ENCODE assay signal across 8 mouse cellular contexts in genomic region chr11:11878278-11878980, GRCm38 (mm10). TPM values are rescaled to one million over a fixed set of nuclear protein-coding genes. Genes with fewer than 3 reads are reported as not detected.
DNase-seq lines count a peak whose midpoint lies in the region; ATAC-seq and TF ChIP-seq lines count a peak whose summit lies in the region.

No protein-coding gene starts in this region.

- peak; percentile 81 for ATAC-seq in limb, embryonic 14.5 days (ENCODE audit: low FRiP score, low read depth)

- H3K27me3 ChIP-seq in limb, embryonic 14.5 days (ENCODE audit: control insufficient read depth, insufficient read depth, low read length), result no peaks in the 10 kb centered on the region

- H3K9ac ChIP-seq in limb, embryonic 14.5 days (ENCODE audit: low read depth, low read length, severe bottlenecking), result no peak overlapping the region

- TF ChIP-seq POLR2A in limb, embryonic 14.5 days (IDR thresholded peaks at IDR 0.05; ENCODE audit: borderline replicate concordance, extremely low read depth, insufficient read depth, insufficient read length), result no peak

- H3K27ac ChIP-seq in limb, embryonic 14.5 days (replicated peaks; ENCODE audit: low read depth, low read length), result peak overlapping the region; percentile 92

- no peaks in the 10 kb centered on the region for H3K9me3 ChIP-seq in limb, embryonic 14.5 days (ENCODE audit: control insufficient read depth, low read length)

- H3K4me1 ChIP-seq in limb, embryonic 14.5 days (ENCODE audit: control insufficient read depth, insufficient read depth, low read length), result peaks cover 34% of the 10 kb centered on the region

- DNase-seq in CD4-positive helper T cell, adult 2 months (ENCODE audit: low read depth, low spot score), result peak; percentile 48
- DNase-seq in MN1 (ENCODE audit: low spot score), result peak; percentile 68
- DNase-seq in heart, adult 8-10 months (ENCODE audit: low spot score), result peak; percentile 43
- peak; percentile 88 for DNase-seq in limb, embryonic 14.5 days (ENCODE audit: low spot score)
- peak; percentile 76 for DNase-seq in skeletal muscle tissue, adult 2 months (ENCODE audit: low read depth, low spot score)
- no peak for DNase-seq in adrenal gland, postnatal 14 days
- DNase-seq in layer of hippocampus, adult 11-12 months (ENCODE audit: low spot score), result no peak
- DNase-seq in ovary, postnatal 10 days (ENCODE audit: low spot score), result no peak

- H3K36me3 ChIP-seq in limb, embryonic 14.5 days (ENCODE audit: control insufficient read depth, insufficient read depth, low read length), result no peaks in the 10 kb centered on the region

- H3K4me2 ChIP-seq in limb, embryonic 14.5 days (replicated peaks; ENCODE audit: low read depth, low read length, severe bottlenecking), result peak overlapping the region; percentile 6

- no peak overlapping the region for H3K4me3 ChIP-seq in limb, embryonic 14.5 days (replicated peaks; ENCODE audit: low read length)

- 8% methylated on average over 7 of the region's 11 CpGs for WGBS in limb, embryonic 14.5 days

RNA-seq across cellular contexts. Expression of gene Ddc, which starts 19.5 kb away (rescaled TPM):
- 1 to 10 TPM in 2 of 4 experiments, under 1 TPM in 2; 0.66 to 1.2 (median 0.93) TPM for total RNA-seq in heart, adult 8-10 months (2022)
- 10.9 and 12.6 TPM in 2 replicates for polyA plus RNA-seq in limb, embryonic 14.5 days (2012; rRNA removed)
- polyA plus RNA-seq in limb, embryonic 14.5 days (2014; fragmentation: Nextera tagmentation; extraction: Ambion mirVana), result 16.5 and 20.7 TPM in 2 replicates
- 66.4 and 68.7 TPM in 2 replicates for total RNA-seq in adrenal gland, postnatal 14 days (2021)

Comparison
In these comparisons a context has a peak if more than half of its experiments do, and no peak if none do; other contexts are left out.
1. DNase-seq: peak in CD4-positive helper T cell, adult 2 months (single experiment), MN1 (single experiment), heart, adult 8-10 months (single experiment), limb, embryonic 14.5 days (single experiment) and skeletal muscle tissue, adult 2 months (single experiment); none in adrenal gland, postnatal 14 days (single experiment), layer of hippocampus, adult 11-12 months (single experiment) and ovary, postnatal 10 days (single experiment).
2. RNA of gene Ddc, which starts 19.5 kb away (total RNA-seq): 66.4 to 68.7 TPM in adrenal gland, postnatal 14 days; 0.66 to 1.2 TPM in heart, adult 8-10 months; every median in the first group is over 10 times any median in the second.